Mouse (Mus musculus) v-Abl transformed pro-B cells (cell line): Measurements from ENCODE around the gene Reps2.

Experiments used
- in situ Hi-C, 2 experiments: fragments of 400-800 bp; cut with MboI; formaldehyde crosslinking; loops; one replicate each; pipeline ENCODE4 v1.15.1; 2025; ENCODE audit not compliant: unreplicated experiment in 2 of 2

The Reps2 gene

DNA sequence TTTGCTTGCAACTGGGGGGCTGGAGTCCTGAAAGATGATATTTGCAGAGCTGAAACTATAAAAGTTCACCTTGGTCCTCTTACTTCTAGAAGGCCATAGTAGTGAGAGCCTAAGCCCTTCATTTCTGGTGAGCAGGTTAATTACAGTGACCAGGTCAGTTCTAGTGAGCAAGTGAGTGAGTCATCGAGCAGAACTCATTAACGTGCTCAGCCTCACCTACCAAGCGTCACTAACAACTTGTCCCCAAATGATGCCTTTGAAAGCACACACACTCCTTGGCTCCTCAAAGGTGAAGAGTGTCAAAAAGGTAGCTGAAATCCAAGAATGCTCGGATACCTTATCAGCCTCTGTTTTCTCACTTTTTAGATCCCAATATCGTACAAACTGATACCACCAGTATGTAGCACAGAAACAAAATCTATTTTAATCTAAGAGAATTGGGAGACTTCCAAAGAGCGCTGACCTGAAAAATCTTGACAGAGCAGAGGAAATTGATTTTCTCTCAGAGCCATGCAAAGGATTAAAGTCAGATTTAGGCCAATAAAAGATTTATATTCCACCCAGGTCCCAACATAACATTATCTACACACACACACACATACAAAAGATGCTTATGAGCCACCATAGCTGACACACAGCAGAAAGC, 53.2 kb downstream of the Reps2 start:
- in situ Hi-C loops, result no loop called here

DNA sequence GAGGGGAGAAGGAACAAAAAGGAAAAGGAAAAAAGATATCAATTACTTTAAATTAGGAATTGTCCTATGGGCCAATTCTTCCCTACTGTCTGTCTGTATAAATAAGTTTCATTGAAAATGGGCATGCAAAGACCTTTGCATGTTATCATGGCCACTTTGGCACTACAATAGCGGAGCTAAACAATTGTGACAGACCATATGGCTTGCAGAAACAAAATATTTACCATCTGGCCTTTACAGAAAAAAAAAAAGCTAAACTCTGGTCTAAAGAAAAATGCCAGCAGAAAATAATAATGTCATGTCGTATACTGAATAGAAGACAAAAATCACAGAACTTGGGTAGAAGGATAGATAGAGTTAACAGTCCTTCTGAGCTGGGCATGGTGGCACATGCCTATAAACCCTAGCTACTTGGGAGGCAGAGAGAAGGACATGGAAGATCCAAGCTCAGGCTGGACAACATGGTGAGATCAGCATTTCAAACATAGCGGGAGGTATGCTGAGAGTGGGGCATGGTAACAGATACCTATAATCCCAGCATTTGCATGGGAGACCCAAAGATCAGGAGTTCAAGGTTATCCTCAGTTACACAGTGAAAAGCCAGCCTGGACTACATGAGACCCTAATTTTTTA, 54.2 kb downstream of the Reps2 start:
- in situ Hi-C loops, result no loop called here

DNA sequence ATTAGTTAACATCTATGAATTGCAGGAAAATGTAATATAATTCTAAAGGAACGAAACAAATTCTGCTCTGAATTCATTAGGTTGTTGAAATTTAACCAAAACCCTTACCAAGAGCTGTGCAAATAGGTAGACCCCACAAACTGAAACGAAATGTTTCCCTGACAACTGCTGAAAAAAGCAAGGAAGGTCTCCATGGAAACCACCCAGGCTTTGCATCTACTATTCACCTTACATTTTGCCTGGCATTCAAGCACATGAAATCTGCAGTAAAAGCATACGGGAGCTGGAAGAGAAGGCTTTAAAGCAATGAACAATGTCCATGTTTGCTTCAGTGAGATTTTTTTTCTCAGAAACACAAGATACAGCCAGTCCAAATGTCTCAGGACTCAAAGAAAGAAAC, 59.1 kb downstream of the Reps2 start:
- in situ Hi-C loops, result no loop called here

DNA sequence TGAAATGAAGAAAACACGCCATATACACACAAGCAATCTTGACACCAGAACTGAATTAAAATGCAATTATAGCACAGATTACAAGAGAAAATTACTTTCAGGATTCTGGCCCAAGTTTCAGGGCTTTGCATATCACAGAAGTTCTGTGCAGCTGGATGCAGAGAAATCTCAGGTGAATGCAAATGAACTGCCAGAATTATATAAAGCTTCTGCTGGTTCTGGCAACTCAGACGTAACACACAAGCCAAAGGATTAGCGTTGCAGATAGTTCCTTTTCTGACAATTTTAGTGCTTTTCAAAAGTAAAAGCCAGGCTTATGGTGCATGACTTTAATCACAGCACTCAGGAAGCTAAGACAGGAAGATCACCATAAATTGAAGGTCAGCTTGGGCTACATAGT, 62.9 kb downstream of the Reps2 start:
- in situ Hi-C loops, result no loop called here

DNA sequence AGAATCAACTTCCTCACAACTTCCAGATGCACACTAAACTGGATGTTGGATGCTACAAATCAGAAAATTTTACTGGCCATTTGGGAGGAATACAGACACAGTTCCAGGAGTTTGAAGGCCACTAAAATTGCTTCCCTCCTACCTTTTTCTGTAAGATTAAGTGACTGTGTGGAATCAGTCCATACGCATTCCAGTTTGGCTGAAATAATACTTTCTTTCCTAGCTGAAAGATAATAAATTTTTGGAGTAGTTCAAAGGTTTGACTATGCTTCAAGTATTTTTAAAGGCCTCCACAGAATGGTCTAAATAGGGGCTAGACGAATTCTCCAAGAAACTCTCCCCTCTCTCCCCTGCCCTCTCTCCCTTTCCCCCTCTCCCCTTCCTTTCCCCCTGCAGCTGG, 75.0 kb downstream of the Reps2 start:
- in situ Hi-C loops, result no loop called here

DNA sequence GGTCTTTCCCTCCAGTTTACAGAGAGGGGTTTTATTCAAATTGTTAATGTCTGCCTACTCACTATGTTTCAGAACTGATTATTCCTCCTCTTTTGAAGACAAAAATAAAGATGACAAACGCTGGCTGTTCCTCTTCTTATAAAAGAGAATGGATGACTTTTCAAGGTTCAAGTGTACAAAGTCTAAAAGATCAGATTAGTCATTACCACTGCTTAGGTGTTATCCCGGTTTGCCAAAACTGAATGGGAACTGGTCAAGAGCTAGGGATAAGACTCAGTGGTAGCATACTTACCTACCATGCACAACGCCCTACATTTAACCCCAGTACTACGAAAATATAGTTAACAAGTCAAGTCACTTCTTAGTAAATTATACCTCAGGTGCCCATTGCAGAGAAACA, 77.9 kb downstream of the Reps2 start:
- in situ Hi-C loops, result no loop called here

DNA sequence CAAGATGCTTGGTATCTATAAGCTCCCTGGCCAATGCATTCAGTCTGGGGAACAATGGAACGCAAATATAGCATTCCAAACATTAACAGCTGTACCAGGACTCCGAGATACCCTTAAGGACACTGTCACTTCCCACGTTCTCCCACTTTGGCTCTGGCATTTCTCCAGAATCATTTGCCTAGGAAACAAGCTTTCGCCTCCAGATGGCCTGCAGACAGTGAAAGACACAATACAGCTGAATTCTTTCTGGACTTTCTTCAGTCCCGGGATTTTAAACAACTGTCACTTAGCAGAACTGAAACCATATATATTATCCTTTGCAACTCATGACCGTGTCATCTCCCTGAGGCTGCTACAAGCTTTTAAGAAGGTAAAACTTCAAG, 87.0 kb downstream of the Reps2 start:
- in situ Hi-C loops, result no loop called here

DNA sequence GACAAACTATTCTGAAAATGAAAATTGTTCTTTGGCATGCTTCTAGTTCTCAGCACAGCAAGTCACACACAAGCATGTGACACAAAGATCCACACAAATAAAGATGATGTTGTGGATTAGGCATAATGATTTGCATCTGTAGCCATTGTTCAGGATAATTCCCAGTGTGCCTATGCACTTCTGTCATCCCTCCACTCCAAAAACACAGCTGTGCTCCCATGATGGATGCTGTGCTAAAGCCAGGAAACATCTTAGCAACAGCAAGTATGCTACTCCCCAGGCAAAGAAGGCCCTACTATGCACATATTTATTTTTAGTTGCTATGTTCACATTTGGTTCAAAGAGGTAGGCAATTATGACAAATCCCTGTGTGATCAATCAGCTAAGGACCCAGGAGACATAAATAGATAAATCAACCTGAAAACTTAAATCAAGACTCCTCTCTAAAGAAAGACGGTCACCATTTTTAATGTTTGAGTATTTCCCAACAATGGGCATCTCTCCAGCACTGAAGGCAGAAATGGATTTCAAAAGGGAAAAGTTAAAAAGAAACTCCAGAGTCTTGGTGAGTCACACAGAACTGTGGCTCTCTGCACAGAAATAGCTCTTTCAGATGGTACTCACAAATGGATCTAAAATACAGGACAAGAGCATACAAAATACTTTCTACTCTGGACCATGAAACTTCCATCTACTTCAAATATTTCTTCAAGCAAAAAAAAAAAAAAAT, 87.6 kb downstream of the Reps2 start:
- in situ Hi-C loops, result no loop called here

DNA sequence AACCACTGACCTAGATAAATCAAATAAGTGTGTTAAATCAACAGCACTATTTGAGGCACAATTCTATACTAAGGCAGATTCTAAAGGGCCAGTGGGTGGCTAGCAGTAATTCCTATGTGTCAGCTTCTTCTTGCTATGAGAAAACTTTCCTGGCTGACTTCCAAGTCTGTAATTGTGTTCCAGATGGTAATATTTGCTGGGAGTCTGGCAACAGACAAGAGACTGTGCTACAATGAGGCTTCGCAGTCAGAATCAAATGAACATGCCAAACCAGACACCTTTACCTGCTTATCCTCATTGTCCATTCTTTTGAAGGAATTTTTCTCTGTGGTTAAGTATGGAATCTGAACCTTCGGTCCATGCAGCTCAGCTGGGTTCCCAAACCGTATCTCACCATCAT, 88.9 kb downstream of the Reps2 start:
- in situ Hi-C loops, result no loop called here

DNA sequence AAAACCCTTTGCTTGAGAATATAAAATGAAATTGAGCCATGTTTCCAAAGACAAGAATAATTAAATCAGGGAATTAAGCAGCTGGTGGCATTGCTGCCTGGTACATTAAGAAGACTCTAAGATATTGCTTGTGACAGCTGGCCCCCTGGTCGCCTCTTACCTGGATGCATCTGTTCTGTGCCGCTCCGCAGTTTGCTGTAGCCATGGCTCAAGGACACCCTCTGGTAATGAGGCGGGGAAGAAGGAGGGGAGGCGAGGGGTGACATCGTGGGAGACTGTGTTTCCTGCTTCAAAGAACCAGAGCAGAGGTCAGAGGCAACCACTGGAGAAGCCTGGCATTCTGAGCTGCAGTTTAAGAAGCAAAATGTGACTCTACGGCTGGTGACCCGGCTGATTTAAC, 91.1 kb downstream of the Reps2 start:
- in situ Hi-C loops, result no loop called here

DNA sequence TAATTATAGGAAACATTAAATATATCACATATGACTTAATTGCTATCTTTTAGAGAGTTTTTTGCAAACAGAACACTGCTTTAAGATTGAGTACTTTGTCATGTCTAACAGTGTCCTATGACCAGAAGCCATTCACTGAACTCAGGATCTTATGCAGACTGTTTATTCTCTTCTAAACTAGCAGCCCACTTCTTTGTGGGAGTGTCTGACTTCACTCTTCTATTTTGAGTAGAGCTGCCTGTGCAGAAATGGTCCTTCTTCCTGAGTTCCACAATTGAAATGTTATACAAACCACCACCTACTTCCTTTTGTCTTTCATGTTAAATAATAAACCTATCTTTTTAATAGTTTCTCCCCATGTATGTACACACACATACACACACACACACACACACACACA, 98.4 kb downstream of the Reps2 start:
- in situ Hi-C loops, result no loop called here

DNA sequence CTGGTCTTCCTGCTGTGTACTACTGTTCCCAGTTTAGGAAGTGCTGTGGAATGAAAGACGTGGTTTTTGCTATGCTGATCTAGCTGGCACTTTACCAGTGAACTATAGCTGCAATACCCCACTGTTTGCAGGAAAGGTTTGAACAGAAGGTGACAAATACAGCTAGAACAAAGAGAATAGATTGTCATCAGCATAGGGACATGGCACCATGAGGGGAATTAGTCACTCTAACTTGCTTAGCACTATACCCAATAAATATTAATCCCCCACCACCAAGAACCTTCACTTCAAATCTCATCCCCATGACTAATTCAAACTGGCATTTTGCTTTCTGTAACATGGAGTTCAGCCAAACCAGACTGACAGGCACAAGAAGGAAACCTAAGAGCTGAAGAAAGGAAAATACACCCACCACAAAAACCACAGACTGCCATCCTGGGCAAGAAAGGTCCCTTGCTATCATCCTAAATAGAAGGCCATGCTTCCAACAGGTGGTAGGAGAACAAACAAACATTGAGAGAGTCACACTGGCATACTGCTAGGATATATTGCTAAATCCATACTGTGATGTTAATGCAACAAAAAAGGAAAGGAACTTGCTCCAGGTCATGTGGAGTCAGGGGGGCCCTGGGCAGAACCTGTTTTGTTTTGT, 100.7 kb downstream of the Reps2 start:
- in situ Hi-C loops, result no loop called here

DNA sequence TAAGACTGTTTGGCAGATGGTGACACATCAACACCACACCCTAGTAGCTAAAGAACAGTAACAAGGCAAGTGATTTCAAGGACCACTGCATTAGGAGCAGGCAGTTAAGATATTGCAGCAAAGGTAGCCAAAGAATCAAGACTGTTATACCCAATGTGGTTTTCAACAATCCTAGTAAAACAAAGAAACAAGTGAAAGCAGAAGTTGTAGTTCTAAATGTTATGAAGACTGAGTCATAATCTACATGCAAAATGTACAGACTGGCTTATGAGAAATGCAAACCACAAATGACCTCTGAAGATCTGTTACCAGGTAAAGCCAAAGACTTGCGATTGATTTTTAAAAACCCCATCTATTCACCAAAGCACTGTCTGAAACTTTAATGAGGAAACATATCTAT, 101.5 kb downstream of the Reps2 start:
- in situ Hi-C loops, result no loop called here

DNA sequence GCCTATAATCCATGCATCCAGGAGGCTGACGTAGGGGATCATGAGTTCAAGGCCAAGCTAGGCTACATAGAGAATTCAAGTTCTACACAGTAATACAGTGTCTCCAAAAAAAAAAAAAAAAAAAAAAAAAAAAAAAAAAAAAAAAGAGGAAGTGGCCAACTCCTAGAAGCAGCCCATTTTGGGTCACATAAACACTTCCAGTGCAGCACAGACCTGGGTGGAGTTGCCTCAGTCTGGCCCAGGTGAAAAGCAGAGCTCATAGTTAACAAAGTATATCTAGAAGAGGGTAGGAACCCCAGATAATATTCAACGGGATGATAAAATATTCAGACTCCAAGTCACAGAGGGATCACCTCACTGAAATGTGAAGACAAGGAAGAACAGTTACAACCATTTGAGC, 112.4 kb downstream of the Reps2 start:
- in situ Hi-C loops, result no loop called here

DNA sequence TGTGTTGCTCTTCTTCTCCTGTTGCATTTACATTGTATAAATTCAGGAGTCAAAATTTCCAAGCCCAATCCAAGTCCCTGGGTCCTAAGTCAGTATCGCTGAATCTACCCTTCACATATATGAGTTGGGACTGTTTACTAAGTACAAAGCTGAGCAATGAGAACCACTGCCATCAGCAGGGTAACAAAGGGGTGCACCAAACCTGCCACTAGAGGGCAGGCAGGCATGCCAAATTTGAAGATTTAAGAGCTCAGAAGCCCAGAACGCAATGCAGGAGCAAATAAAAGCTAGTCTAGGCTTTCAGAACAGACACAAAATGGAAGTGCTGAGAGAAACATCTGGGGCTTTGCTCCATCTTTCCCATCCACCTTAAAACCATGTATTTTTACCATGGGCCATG, 116.2 kb downstream of the Reps2 start:
- in situ Hi-C loops, result no loop called here

DNA sequence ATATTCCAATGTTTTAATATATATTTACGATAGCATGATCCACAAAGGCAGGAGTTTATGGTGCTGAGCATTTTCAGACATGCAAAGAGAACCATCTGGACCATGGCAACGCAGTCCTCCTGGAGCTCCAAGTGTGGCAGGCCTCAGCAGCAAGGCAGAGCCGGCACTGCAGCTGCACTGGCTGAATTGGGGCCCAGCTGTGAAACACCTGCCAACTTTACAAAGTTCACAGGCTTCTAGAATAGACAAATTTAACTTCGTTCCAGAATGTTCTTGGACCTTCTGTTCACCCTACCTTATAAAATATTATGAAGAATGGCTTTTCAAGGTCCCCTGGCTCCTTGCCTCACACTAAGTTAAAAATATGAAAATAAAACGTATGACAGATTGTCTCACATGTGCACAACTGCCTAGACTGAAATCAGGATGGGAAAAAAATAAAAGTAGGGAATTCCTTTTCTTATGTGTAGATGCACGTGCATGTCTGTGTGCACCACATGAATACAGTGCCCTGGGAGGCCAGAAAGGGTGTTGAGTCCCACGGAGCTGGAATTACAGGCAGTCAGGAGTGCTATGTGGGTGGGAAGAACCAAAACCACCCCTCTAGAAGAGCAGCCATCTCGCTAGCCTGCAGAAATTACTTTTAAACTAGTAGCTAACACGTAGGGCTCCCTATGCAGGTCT, 121.5 kb downstream of the Reps2 start:
- in situ Hi-C loops, result no loop called here

DNA sequence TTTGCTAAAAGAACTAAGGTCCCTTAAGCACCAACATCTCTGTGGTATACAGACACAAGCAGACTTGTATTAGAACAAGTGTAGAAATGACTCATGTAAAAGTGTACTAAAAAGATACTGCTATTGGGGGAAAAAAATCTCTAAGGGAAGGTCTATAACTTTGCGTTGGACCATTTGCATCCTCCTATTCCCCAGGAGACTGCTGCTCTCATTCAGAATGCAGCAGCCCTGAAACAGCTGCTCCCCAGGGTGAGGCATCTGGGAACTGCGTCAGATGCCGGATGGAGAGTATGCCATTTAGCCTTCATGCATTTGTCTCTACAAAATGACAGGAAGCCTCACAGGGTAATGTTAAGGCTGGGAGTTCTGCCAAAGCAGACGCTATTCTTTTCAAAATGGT, 122.3 kb downstream of the Reps2 start:
- in situ Hi-C loops, result no loop called here

DNA sequence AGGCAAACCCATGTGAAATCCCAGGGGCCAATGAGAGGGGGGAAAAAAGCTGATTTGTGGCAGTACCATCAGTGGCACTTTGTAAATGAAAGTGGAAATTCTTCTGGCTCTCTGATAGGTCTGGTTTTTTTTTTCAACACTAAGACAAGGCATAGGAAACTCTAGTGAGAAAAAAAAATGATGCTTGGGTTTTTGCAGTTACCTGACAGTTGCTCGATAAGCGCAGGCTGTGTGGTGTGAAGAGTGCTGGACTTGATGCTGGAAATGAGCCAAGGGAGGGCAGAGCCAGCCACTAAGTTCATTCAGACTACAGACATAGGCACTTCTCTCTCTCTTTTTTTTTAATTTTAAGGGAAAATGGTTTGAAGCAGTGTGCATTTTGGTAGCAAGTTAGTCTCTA, 123.1 kb downstream of the Reps2 start:
- in situ Hi-C loops, result no loop called here

DNA sequence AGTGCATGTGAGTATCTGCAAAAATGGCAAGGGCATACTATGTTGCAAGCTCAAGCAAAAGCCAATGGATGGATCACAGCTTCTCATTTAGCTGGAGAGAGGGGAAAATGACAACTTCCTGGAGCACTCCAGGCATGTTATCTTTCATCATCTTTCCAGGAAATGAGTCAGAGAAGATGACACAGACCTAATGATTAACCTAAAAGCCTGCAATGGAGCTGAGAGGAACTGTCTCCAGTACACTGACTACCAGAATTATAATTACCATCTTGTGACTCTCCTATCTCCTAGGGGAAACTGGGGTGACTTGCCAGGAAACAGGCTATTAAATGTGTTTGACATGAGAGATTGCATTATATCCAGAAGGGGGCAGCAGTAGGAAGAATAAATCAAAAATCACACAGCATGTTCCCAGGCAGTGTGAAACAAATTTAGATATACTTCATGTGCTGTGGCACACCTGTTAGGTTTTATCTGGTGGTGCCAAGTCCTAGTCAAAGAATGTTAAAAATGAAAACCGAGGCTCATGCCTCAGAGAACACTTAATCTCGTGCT, 132.9 kb downstream of the Reps2 start:
- in situ Hi-C loops, result no loop called here

DNA sequence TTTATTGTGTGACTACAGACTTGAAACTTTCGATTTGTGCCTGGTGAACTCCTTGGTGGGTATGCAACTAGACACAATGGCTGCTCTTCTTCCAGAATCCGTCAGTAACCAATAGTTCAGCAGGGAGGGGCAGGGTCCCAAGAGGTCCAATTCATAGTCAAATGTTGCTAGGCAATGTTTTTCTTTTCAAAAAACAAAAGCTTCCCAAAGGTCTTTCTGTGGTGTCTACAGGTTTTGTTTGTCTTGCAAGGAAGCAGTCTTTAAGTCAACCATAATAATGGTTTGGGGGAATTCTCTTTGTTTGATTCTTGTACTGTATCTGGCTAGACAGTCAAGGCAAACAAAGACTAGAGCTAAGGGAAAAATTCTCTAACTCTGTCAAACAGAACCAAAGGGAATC, 138.3 kb downstream of the Reps2 start:
- in situ Hi-C loops, result no loop called here

DNA sequence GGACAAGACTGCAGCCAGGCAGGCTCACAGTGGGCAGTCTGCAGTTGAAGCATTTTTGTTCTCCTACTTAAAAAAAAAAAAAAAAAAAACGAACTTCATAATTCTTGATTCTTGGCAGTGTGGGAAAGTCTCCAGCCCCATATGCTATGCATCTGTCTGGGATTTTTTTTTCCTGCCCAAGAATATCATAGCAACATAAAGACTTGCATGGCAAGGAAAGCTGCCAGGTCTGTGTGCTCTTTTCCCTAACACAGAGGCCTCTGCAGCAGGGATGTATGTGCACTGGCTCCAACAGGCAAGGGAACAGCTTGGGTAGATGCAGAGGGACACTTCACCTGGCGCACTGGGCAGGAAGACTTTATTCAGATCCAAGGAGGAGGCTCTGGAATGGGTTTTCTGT, 140.0 kb downstream of the Reps2 start:
- in situ Hi-C loops, result no loop called here
